Mouse (Mus musculus): ENCODE results near the gene Olfr48.

The Olfr48 gene

DNA sequence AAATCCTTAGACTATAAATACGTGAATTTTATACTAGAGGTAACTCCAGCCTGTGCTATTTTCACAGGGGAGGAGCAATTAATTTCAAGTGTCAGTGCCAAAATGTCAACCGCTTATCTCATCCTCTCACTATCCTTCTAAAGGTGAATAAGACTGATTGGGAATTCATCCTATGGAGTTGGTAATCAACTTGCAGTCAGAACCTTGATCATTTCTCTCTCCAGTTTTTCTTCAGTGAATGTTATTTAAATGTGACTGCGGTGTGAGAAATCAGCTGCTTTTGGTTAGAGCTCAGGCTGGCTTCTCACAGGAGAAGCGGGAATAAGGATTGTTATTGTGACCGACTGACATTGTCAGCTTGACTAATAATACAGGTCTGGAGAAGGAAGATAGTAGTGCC is at the start of gene Olfr48:
TSS of gene Olfr48 (minus strand) at position 101 of the 400 bp plus-strand sequence.
- no peak for DNase-seq

DNA sequence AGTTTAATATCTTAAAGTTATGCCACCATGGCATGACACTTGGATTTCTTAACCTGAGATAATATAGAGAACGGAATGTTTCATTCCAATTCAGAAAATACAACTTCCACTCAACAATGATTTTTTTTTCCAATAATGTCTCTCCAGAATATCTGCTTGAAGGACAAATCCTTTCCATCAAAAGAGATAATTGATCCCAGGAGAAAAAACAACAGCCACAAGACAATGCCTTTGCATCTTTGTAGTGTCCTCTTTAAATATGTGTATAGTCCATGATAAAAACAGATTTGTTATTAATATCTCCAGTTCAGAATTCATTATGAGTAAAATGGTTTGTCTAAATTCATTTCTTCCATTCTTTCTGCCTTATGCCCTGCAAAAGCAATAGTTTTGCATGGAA is 30.1 kb upstream of the Olfr48 start, which contains the start of gene Olfr1257:
TSS of gene Olfr1257 (plus strand) at position 301 of the 400 bp plus-strand sequence.
- no peak for DNase-seq

DNA sequence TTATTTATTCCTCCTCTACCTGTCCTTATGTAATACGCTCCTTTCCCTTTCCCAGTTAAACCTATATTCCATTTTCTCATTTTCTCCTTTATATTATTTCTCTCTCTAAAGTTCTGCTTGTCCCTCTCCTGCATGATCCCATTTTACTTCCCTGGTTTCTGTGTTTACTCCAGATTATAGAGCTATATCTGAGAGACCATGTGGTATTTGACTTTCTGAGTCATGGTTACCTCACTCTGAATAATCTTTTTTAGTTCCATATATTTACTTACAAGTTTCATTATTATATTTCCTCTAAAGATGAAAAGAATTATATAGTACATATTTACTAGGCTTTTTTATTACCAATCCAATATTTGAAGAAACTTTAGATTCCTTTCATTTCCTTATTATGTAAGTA is 1.2 kb upstream of the Olfr48 start:
- no peak for DNase-seq

DNA sequence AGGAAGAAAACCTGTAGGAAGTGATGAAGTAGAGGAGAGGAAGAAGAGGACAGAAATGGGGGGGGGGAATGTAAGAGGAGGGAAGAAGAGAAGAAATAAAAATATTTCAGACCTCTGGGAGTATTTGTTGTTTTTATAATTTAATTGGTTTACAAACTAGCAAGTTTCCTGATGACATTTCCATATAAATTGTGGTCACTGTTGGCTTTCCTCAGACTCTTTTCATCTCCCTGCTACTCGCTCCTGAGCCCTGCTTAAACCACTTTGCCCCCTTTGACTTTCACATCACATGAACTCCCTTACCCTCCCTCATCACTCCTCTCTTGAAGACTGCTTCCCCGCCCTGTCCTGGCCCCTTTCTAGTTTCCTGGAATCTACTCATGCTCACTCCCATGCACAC is 6.5 kb downstream of the Olfr48 start, which contains the start of gene Olfr1256:
TSS of gene Olfr1256 (minus strand) at position 101 of the 400 bp plus-strand sequence.
- DNase-seq, result no peak

DNA sequence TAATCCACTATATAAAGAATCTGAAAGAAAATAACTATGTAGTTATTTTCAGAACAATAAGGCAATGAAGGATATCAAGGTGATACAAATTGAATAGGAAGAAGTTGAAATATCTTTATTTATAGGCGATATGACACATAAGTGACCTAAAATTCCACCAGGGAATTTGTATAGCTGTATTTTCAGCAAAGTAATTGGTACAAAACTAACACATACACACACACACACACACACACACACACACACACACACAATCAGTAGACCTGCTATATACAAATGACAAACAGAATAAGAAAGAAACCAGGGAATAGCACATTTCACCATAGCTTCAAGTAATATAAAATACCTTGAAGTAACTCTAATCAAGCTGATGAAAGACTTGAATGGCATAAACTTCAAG is 27.8 kb downstream of the Olfr48 start:
- no peak for DNase-seq

DNA sequence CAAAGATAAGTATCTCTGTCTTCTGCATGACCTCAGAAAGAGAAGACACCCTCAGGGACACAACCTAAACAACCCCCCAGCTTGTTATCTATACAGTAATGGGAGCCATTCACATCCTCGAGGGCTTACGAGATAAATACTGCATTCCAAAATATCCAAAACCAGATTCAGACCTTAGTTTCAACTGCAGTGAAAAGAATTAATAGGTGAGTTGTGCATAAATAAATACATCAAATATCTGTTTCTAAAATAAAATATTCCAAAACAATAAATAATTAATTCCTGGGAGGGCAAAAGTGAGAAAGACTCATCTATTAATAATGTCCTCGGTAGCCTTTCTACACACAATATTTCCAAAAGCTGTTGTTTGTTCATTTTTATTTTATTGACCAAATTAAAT is 36.3 kb downstream of the Olfr48 start, which contains the start of gene Olfr1255:
TSS of gene Olfr1255 (plus strand) at position 301 of the 400 bp plus-strand sequence.
- DNase-seq, result no peak

DNA sequence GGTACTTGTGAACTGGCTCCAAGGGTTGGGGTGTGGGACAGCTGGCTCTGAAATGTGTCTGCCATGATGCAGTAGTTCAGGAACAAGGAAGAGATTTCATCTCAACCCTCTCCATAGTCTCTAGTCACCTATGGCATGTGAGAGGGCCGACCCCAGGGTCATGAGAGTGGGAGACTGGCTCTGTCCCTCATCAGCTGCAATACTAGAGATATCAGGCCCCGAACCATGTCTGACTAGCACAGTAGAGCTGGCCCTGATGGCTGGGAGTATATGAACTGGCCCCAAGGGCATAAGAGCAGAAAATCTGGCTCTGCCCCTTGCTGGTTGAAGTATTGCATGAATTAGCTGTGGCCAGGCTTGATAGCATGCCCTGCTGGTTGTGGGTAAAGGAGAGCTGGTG is 37.3 kb downstream of the Olfr48 start:
- DNase-seq, result no peak

DNA sequence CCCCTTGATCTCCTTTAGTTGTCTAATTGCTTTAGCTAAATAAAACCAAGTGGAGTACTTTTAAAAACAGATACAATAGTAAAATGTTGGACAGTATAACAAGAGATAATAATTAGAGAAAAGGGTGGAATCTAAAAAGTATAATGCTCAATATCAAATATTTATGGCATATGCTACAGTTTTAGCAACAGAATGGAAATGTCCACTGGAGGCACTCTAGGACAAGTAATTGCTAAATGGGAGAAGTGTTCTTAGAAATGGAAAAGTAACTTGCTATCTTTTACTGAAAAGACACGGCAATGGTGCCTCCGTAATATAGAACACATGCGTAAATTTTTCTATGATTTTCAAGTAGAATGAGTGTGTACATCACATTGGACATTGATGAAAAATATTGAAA is 48.4 kb downstream of the Olfr48 start:
- DNase-seq, result no peak

DNA sequence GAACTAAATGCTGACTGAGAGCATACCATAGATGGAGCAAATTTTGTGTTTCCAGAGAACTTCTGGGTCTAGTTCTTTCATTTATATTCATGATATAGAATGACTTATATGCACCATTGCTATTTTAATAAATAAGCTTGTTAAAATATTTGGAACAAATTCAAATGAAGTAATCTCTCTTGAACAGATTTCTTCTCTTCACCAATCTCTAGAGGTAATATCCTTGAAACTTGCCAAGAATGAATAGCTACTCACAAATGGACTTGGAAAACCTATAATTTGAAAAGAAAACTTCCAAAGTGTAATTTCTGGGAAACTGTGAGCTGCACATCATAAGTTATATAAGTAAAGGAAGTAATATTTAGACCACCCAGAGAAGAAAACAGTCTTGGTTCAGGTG is 54.5 kb downstream of the Olfr48 start, which contains the start of gene Olfr1254:
TSS of gene Olfr1254 (minus strand) at position 101 of the 400 bp plus-strand sequence.
- no peak for DNase-seq

All from thymus, postnatal 14 days (tissue).